Mouse (Mus musculus) embryonic facial prominence, embryonic 12.5 days (tissue): ENCODE results near the gene Arsg. TPM values are rescaled to one million over a fixed set of nuclear protein-coding genes. Genes with fewer than 3 reads are reported as not detected.

Experiments used
- ATAC-seq: fragments of 200-750 bp; cut with Nextera tagmentation; 2 replicates; pipeline ENCODE4 v1.8.0; 2017; ENCODE audit not compliant: insufficient number of reproducible peaks, insufficient read depth, low FRiP score, low TSS enrichment
- H3K27ac ChIP-seq: fragments of 300-500 bp; sonication (generic); 2 replicates; pipeline ENCODE4 v1.5.1; 2016; ENCODE audit warnings: mild to moderate bottlenecking
- H3K27me3 ChIP-seq: fragments of 300-500 bp; sonication (generic); 2 replicates; pipeline ENCODE4 v1.6.1; 2016; ENCODE audit warnings: mild to moderate bottlenecking, moderate library complexity
- H3K36me3 ChIP-seq: fragments of 300-500 bp; sonication (generic); 2 replicates; pipeline ENCODE4 v1.6.1; 2016; ENCODE audit warnings: mild to moderate bottlenecking
- H3K4me1 ChIP-seq: fragments of 300-500 bp; sonication (generic); 2 replicates; pipeline ENCODE4 v1.6.1; 2016
- H3K4me2 ChIP-seq: fragments of 300-500 bp; sonication (generic); replicated peaks from 2 replicates; pipeline ENCODE4 v1.6.1; 2016; ENCODE audit warnings: mild to moderate bottlenecking, moderate library complexity
- H3K4me3 ChIP-seq: fragments of 300-500 bp; sonication (generic); 2 replicates; pipeline ENCODE4 v1.5.1; 2016; ENCODE audit warnings: mild to moderate bottlenecking
- H3K9ac ChIP-seq: fragments of 300-500 bp; sonication (generic); 2 replicates; pipeline ENCODE4 v1.6.1; 2016; ENCODE audit warnings: mild to moderate bottlenecking, moderate library complexity
- H3K9me3 ChIP-seq: fragments of 300-500 bp; sonication (generic); 2 replicates; pipeline ENCODE4 v1.6.1; 2016; ENCODE audit warnings: mild to moderate bottlenecking, moderate library complexity
- WGBS: fragments of 180-500 bp; shearing (Covaris S2); methylation state at CpG from one replicate; pipeline ENCODE4 v1.1.7; 2016; 5-methylcytosine and 5-hydroxymethylcytosine counted together
- polyA plus RNA-seq: library from polyadenylated mRNA; unstranded; fragments of >200 nt; fragmentation: Nextera tagmentation; extraction: Ambion mirVana; gene quantifications from 2 replicates; pipeline ENCODE4 v1.2.1, GENCODE M21; 2016

Gene Arsg
- polyA plus RNA-seq, 1 experiment from 2014 or later: 2.7 TPM

GRCm38 (mm10) chr11:109496996-109497714 is 24.0 kb downstream of the Arsg start:
- Histone ChIP-seq H3K27ac (no peak overlapping the region), H3K4me3 (no peak overlapping the region), H3K4me2 (no peak overlapping the region), H3K27me3 (no peaks in the 10 kb centered on the region), H3K9me3 (no peaks in the 10 kb centered on the region), H3K4me1 (no peaks in the 10 kb centered on the region), H3K36me3 (no peaks in the 10 kb centered on the region), H3K9ac (no peak overlapping the region)
- no peak for ATAC-seq
- 80% methylated on average over 6 of the region's 6 CpGs for WGBS

- H3K9me3 ChIP-seq: no peaks in the 10 kb centered on the region
- no peak overlapping the region for H3K4me3 ChIP-seq
- H3K4me2 ChIP-seq: no peak overlapping the region
- no peaks in the 10 kb centered on the region for H3K4me1 ChIP-seq
- 78% methylated on average over 9 of the region's 9 CpGs for WGBS
- no peak overlapping the region for H3K27ac ChIP-seq
- no peak overlapping the region for H3K9ac ChIP-seq
- no peak for ATAC-seq
- no peaks in the 10 kb centered on the region for H3K36me3 ChIP-seq
- no peaks in the 10 kb centered on the region for H3K27me3 ChIP-seq
These were observed 24.8 kb downstream of the Arsg start for GRCm38 (mm10) chr11:109497990-109498389.

GRCm38 (mm10) chr11:109500206-109500605 is 27.0 kb downstream of the Arsg start:
- ATAC-seq: no peak
- H3K4me3 ChIP-seq: no peak overlapping the region
- no peaks in the 10 kb centered on the region for H3K27me3 ChIP-seq
- H3K9ac ChIP-seq: no peak overlapping the region
- H3K36me3 ChIP-seq: no peaks in the 10 kb centered on the region
- H3K9me3 ChIP-seq: no peaks in the 10 kb centered on the region
- 89% methylated on average over 5 of the region's 5 CpGs for WGBS
- H3K27ac ChIP-seq: no peak overlapping the region
- H3K4me1 ChIP-seq: no peaks in the 10 kb centered on the region
- H3K4me2 ChIP-seq: no peak overlapping the region

- Histone ChIP-seq H3K4me2 (no peak overlapping the region), H3K9me3 (no peaks in the 10 kb centered on the region), H3K27ac (no peak overlapping the region), H3K4me3 (no peak overlapping the region), H3K9ac (no peak overlapping the region), H3K4me1 (no peaks in the 10 kb centered on the region), H3K27me3 (no peaks in the 10 kb centered on the region), H3K36me3 (no peaks in the 10 kb centered on the region)
- ATAC-seq: no peak
- 65% methylated on average over 9 of the region's 9 CpGs for WGBS
These were observed 31.8 kb downstream of the Arsg start for GRCm38 (mm10) chr11:109504977-109505376.

- Histone ChIP-seq H3K9me3 (no peaks in the 10 kb centered on the region), H3K4me3 (no peak overlapping the region), H3K27ac (no peak overlapping the region), H3K27me3 (no peaks in the 10 kb centered on the region), H3K4me1 (no peaks in the 10 kb centered on the region), H3K36me3 (no peaks in the 10 kb centered on the region), H3K4me2 (no peak overlapping the region), H3K9ac (no peak overlapping the region)
- ATAC-seq: no peak
- WGBS: 89% methylated on average over 4 of the region's 4 CpGs
These were observed 32.6 kb downstream of the Arsg start for GRCm38 (mm10) chr11:109505823-109506222.

- WGBS: 40% methylated on average over 3 of the region's 3 CpGs
- no peak overlapping the region for H3K9ac ChIP-seq
- no peaks in the 10 kb centered on the region for H3K27me3 ChIP-seq
- no peak overlapping the region for H3K27ac ChIP-seq
- no peak for ATAC-seq
- H3K9me3 ChIP-seq: no peaks in the 10 kb centered on the region
- no peaks in the 10 kb centered on the region for H3K36me3 ChIP-seq
- no peaks in the 10 kb centered on the region for H3K4me1 ChIP-seq
- no peak overlapping the region for H3K4me2 ChIP-seq
- H3K4me3 ChIP-seq: no peak overlapping the region
These were observed 33.9 kb downstream of the Arsg start for GRCm38 (mm10) chr11:109507068-109507467.

- ATAC-seq: no peak
- no peaks in the 10 kb centered on the region for H3K4me1 ChIP-seq
These were observed 40.0 kb downstream of the Arsg start for GRCm38 (mm10) chr11:109512995-109513675.

GRCm38 (mm10) chr11:109514064-109514612 is 41.0 kb downstream of the Arsg start:
- WGBS: 70% methylated on average over 3 of the region's 3 CpGs
- Histone ChIP-seq H3K4me1 (no peaks in the 10 kb centered on the region), H3K27ac (no peak overlapping the region), H3K9ac (no peak overlapping the region), H3K36me3 (no peaks in the 10 kb centered on the region), H3K4me3 (no peak overlapping the region), H3K4me2 (no peak overlapping the region), H3K9me3 (no peaks in the 10 kb centered on the region), H3K27me3 (no peaks in the 10 kb centered on the region)
- ATAC-seq: no peak

More at GRCm38 (mm10) chr11:109512995-109513675, 40.0 kb downstream of the Arsg start:
- no peaks in the 10 kb centered on the region for H3K9me3 ChIP-seq
- no peak overlapping the region for H3K27ac ChIP-seq
- 83% methylated on average over 16 of the region's 16 CpGs for WGBS
- H3K27me3 ChIP-seq: no peaks in the 10 kb centered on the region
- H3K4me3 ChIP-seq: no peak overlapping the region
- H3K4me2 ChIP-seq: no peak overlapping the region
- H3K9ac ChIP-seq: no peak overlapping the region
- no peaks in the 10 kb centered on the region for H3K36me3 ChIP-seq

- WGBS: 86% methylated on average over 11 of the region's 11 CpGs
- H3K36me3 ChIP-seq: no peaks in the 10 kb centered on the region
- no peak for ATAC-seq
- H3K4me1 ChIP-seq: no peaks in the 10 kb centered on the region
- no peaks in the 10 kb centered on the region for H3K27me3 ChIP-seq
- H3K4me3 ChIP-seq: no peak overlapping the region
- no peak overlapping the region for H3K9ac ChIP-seq
- no peak overlapping the region for H3K4me2 ChIP-seq
- no peaks in the 10 kb centered on the region for H3K9me3 ChIP-seq
- H3K27ac ChIP-seq: no peak overlapping the region
These were observed 44.2 kb downstream of the Arsg start for GRCm38 (mm10) chr11:109517330-109517729.

GRCm38 (mm10) chr11:109517816-109518215 is 44.6 kb downstream of the Arsg start:
- no peak overlapping the region for H3K4me2 ChIP-seq
- H3K4me3 ChIP-seq: no peak overlapping the region
- H3K36me3 ChIP-seq: no peaks in the 10 kb centered on the region
- H3K27ac ChIP-seq: no peak overlapping the region
- H3K27me3 ChIP-seq: no peaks in the 10 kb centered on the region
- ATAC-seq: no peak
- no peaks in the 10 kb centered on the region for H3K9me3 ChIP-seq
- WGBS: 89% methylated on average over 3 of the region's 3 CpGs
- no peaks in the 10 kb centered on the region for H3K4me1 ChIP-seq
- no peak overlapping the region for H3K9ac ChIP-seq

- Histone ChIP-seq H3K27me3 (no peaks in the 10 kb centered on the region), H3K4me1 (no peaks in the 10 kb centered on the region), H3K4me2 (no peak overlapping the region), H3K4me3 (no peak overlapping the region), H3K9ac (no peak overlapping the region), H3K9me3 (0 out of 2 replicates have a peak, but pooled peaks cover 3% of the 10 kb centered on the region), H3K36me3 (no peaks in the 10 kb centered on the region), H3K27ac (no peak overlapping the region)
- ATAC-seq: no peak
- WGBS: 30% methylated on average over 7 of the region's 7 CpGs
These were observed 47.8 kb downstream of the Arsg start for GRCm38 (mm10) chr11:109520958-109521357.

- H3K4me2 ChIP-seq: no peak overlapping the region
- 0 out of 2 replicates have a peak, but pooled peaks cover 3% of the 10 kb centered on the region for H3K9me3 ChIP-seq
- ATAC-seq: no peak
- H3K36me3 ChIP-seq: no peaks in the 10 kb centered on the region
- no peak overlapping the region for H3K27ac ChIP-seq
- 87% methylated on average over 5 of the region's 5 CpGs for WGBS
- H3K4me3 ChIP-seq: no peak overlapping the region
- H3K27me3 ChIP-seq: no peaks in the 10 kb centered on the region
- H3K4me1 ChIP-seq: no peaks in the 10 kb centered on the region
- no peak overlapping the region for H3K9ac ChIP-seq
These were observed 51.7 kb downstream of the Arsg start for GRCm38 (mm10) chr11:109524869-109525268.
